Mouse (Mus musculus) liver, embryonic 15.5 days (tissue): ENCODE data around the gene Nsmce4a. TPM values are rescaled to one million over a fixed set of nuclear protein-coding genes. Genes with fewer than 3 reads are reported as not detected.
"Not testable (repeated sequence)": the region's sequence is repeated elsewhere in the genome, so short reads cannot be mapped to it uniquely, and the experiment has no call there.

Source experiments
- ATAC-seq: fragments of 200-750 bp; cut with Nextera tagmentation; 2 replicates; pipeline ENCODE4 v1.8.0; 2017; ENCODE audit warnings: moderate number of reproducible peaks, mild to moderate bottlenecking, moderate library complexity; ENCODE audit not compliant: insufficient read depth
- H3K27ac ChIP-seq: fragments of 300-500 bp; sonication (generic); replicated peaks from 2 replicates; pipeline ENCODE4 v1.5.1; 2015; ENCODE audit warnings: mild to moderate bottlenecking, inconsistent platforms
- H3K27me3 ChIP-seq: fragments of 300-500 bp; sonication (generic); 2 replicates; pipeline ENCODE4 v1.6.1; 2015; ENCODE audit warnings: mild to moderate bottlenecking, inconsistent platforms
- H3K36me3 ChIP-seq: fragments of 300-500 bp; sonication (generic); replicated peaks from 2 replicates; pipeline ENCODE4 v1.6.1; 2015; ENCODE audit warnings: moderate library complexity, mild to moderate bottlenecking, inconsistent platforms
- H3K4me1 ChIP-seq: fragments of 300-500 bp; sonication (generic); replicated peaks from 2 replicates; pipeline ENCODE4 v1.6.1; 2015; ENCODE audit warnings: inconsistent platforms
- H3K4me2 ChIP-seq: fragments of 300-500 bp; sonication (generic); 2 replicates; pipeline ENCODE4 v1.6.1; 2015; ENCODE audit warnings: moderate library complexity, mild to moderate bottlenecking, inconsistent platforms
- H3K4me3 ChIP-seq: fragments of 300-500 bp; sonication (generic); replicated peaks from 2 replicates; pipeline ENCODE4 v1.5.1; 2015; ENCODE audit warnings: mild to moderate bottlenecking, inconsistent platforms
- H3K9ac ChIP-seq: fragments of 300-500 bp; sonication (generic); 2 replicates; pipeline ENCODE4 v1.6.1; 2015; ENCODE audit warnings: moderate library complexity, mild to moderate bottlenecking, inconsistent platforms
- H3K9me3 ChIP-seq: fragments of 300-500 bp; sonication (generic); replicated peaks from 2 replicates; pipeline ENCODE4 v1.6.1; 2016; ENCODE audit warnings: inconsistent platforms
- WGBS: fragments of 180-500 bp; shearing (Covaris S2); methylation state at CpG from one replicate; pipeline ENCODE4 v1.1.7; 2015; ENCODE audit warnings: mixed read lengths; ENCODE audit not compliant: insufficient replicate concordance; 5-methylcytosine and 5-hydroxymethylcytosine counted together
- polyA plus RNA-seq: library from polyadenylated mRNA; unstranded; fragments of >200 nt; fragmentation: Nextera tagmentation; extraction: Ambion mirVana; gene quantifications from 2 replicates; pipeline ENCODE4 v1.2.1, GENCODE M21; 2015

Gene Nsmce4a
- polyA plus RNA-seq, 1 experiment from 2014 or later: 90.7 TPM

GRCm38 (mm10) chr7:130600074-130600473 is 27.2 kb upstream of the Nsmce4a start:
- H3K9me3 ChIP-seq: no peaks in the 10 kb centered on the region
- H3K27me3 ChIP-seq: no peaks in the 10 kb centered on the region
- no peak for ATAC-seq
- no peaks in the 10 kb centered on the region for H3K4me1 ChIP-seq
- H3K4me3 ChIP-seq: no peak overlapping the region
- 32% methylated on average over 3 of the region's 3 CpGs for WGBS
- no peak overlapping the region for H3K4me2 ChIP-seq
- no peak overlapping the region for H3K27ac ChIP-seq
- no peak overlapping the region for H3K9ac ChIP-seq
- H3K36me3 ChIP-seq: no peaks in the 10 kb centered on the region

GRCm38 (mm10) chr7:130597546-130597945 is 24.6 kb upstream of the Nsmce4a start:
- no peak overlapping the region for H3K4me3 ChIP-seq
- H3K27ac ChIP-seq: no peak overlapping the region
- H3K9me3 ChIP-seq: no peaks in the 10 kb centered on the region
- no peaks in the 10 kb centered on the region for H3K4me1 ChIP-seq
- H3K27me3 ChIP-seq: no peaks in the 10 kb centered on the region
- no peak overlapping the region for H3K9ac ChIP-seq
- 51% methylated on average over 6 of the region's 6 CpGs for WGBS
- H3K4me2 ChIP-seq: no peak overlapping the region
- no peak for ATAC-seq
- no peaks in the 10 kb centered on the region for H3K36me3 ChIP-seq

- H3K4me2 ChIP-seq, H3K27me3 ChIP-seq, H3K9me3 ChIP-seq, H3K4me3 ChIP-seq, H3K4me1 ChIP-seq, H3K36me3 ChIP-seq, H3K9ac ChIP-seq, H3K27ac ChIP-seq: not testable (repeated sequence)
- ATAC-seq: peak; percentile 26
- 39% methylated on average over 9 of the region's 19 CpGs for WGBS
Observed at GRCm38 (mm10) chr7:130596079-130596855, 23.3 kb upstream of the Nsmce4a start.

- ATAC-seq: not testable (repeated sequence)
- 64% methylated on average over 8 of the region's 11 CpGs for WGBS
Observed at GRCm38 (mm10) chr7:130593375-130594239, 20.7 kb upstream of the Nsmce4a start.

GRCm38 (mm10) chr7:130592975-130593374 is 20.1 kb upstream of the Nsmce4a start:
- not testable (repeated sequence) for H3K4me1 ChIP-seq, H3K27me3 ChIP-seq, H3K9me3 ChIP-seq, H3K4me2 ChIP-seq, H3K36me3 ChIP-seq, H3K9ac ChIP-seq, H3K27ac ChIP-seq, H3K4me3 ChIP-seq
- WGBS: no CpG with 5 or more reads among the region's 11 CpGs
- peak; percentile 24; the same call in 1 of the 2 replicates for ATAC-seq

More at GRCm38 (mm10) chr7:130593375-130594239, 20.7 kb upstream of the Nsmce4a start:
- H3K36me3 ChIP-seq, H3K4me2 ChIP-seq, H3K4me3 ChIP-seq, H3K9ac ChIP-seq, H3K27ac ChIP-seq, H3K4me1 ChIP-seq, H3K9me3 ChIP-seq, H3K27me3 ChIP-seq: not testable (repeated sequence)

GRCm38 (mm10) chr7:130590845-130591437 is 18.0 kb upstream of the Nsmce4a start:
- Histone ChIP-seq H3K9me3 (no peaks in the 10 kb centered on the region), H3K4me3 (no peak overlapping the region), H3K27me3 (no peaks in the 10 kb centered on the region), H3K27ac (no peak overlapping the region), H3K4me1 (peaks cover 3% of the 10 kb centered on the region; the same call in 1 of the 2 replicates), H3K9ac (no peak overlapping the region), H3K4me2 (no peak overlapping the region), H3K36me3 (no peaks in the 10 kb centered on the region)
- no peak for ATAC-seq
- WGBS: 42% methylated on average over 8 of the region's 8 CpGs

GRCm38 (mm10) chr7:130590081-130590828 is 17.3 kb upstream of the Nsmce4a start:
- H3K9me3 ChIP-seq: no peaks in the 10 kb centered on the region
- H3K4me1 ChIP-seq: peaks cover 3% of the 10 kb centered on the region; the same call in 1 of the 2 replicates
- no peaks in the 10 kb centered on the region for H3K36me3 ChIP-seq
- H3K4me2 ChIP-seq: no peak overlapping the region
- no peak overlapping the region for H3K4me3 ChIP-seq
- no peak for ATAC-seq
- H3K27me3 ChIP-seq: no peaks in the 10 kb centered on the region
- H3K9ac ChIP-seq: no peak overlapping the region
- no peak overlapping the region for H3K27ac ChIP-seq
- 62% methylated on average over 13 of the region's 13 CpGs for WGBS

- Histone ChIP-seq H3K27me3 (no peaks in the 10 kb centered on the region), H3K9me3 (no peaks in the 10 kb centered on the region), H3K4me1 (peaks cover 3% of the 10 kb centered on the region; the same call in 1 of the 2 replicates), H3K4me2 (no peak overlapping the region), H3K4me3 (no peak overlapping the region), H3K9ac (no peak overlapping the region), H3K36me3 (no peaks in the 10 kb centered on the region), H3K27ac (no peak overlapping the region)
- no peak for ATAC-seq
- 54% methylated on average over 2 of the region's 2 CpGs for WGBS
Observed at GRCm38 (mm10) chr7:130586521-130587072, 13.7 kb upstream of the Nsmce4a start.

GRCm38 (mm10) chr7:130578607-130579006 is 5.7 kb upstream of the Nsmce4a start:
- 77% methylated on average over 5 of the region's 5 CpGs for WGBS
- Histone ChIP-seq H3K4me2 (no peak overlapping the region), H3K27me3 (no peaks in the 10 kb centered on the region), H3K9ac (no peak overlapping the region), H3K9me3 (no peaks in the 10 kb centered on the region), H3K4me3 (no peak overlapping the region), H3K4me1 (0 out of 2 replicates have a peak, but pooled peaks cover 3% of the 10 kb centered on the region), H3K27ac (no peak overlapping the region), H3K36me3 (no peaks in the 10 kb centered on the region)
- no peak for ATAC-seq

- 68% methylated on average over 2 of the region's 2 CpGs for WGBS
- Histone ChIP-seq H3K4me3 (no peak overlapping the region), H3K4me1 (0 out of 2 replicates have a peak, but pooled peaks cover 3% of the 10 kb centered on the region), H3K27ac (no peak overlapping the region), H3K4me2 (no peak overlapping the region), H3K36me3 (no peaks in the 10 kb centered on the region), H3K27me3 (no peaks in the 10 kb centered on the region), H3K9me3 (no peaks in the 10 kb centered on the region), H3K9ac (no peak overlapping the region)
- ATAC-seq: no peak
Observed at GRCm38 (mm10) chr7:130578066-130578465, 5.1 kb upstream of the Nsmce4a start.
